Mouse (Mus musculus) erythroblast, embryonic 14.5 days (primary cell): Measurements from ENCODE around the gene Mmp24. TPM values are rescaled to one million over a fixed set of nuclear protein-coding genes. Genes with fewer than 3 reads are reported as not detected.

Experiments
- H3K27me3 ChIP-seq: 2 replicates; pipeline ENCODE4 v1.6.1; 2012; ENCODE audit warnings: inconsistent platforms; ENCODE audit not compliant: control insufficient read depth
- H3K36me3 ChIP-seq: 2 replicates; pipeline ENCODE4 v1.6.1; 2012; ENCODE audit warnings: mild to moderate bottlenecking, inconsistent platforms; ENCODE audit not compliant: control insufficient read depth
- H3K4me1 ChIP-seq: 2 replicates; pipeline ENCODE4 v1.6.1; 2012; ENCODE audit warnings: inconsistent platforms; ENCODE audit not compliant: control insufficient read depth
- H3K4me3 ChIP-seq: replicated peaks from 2 replicates; pipeline ENCODE3; 2012; ENCODE audit warnings: moderate library complexity, mild to moderate bottlenecking, inconsistent platforms
- H3K9me3 ChIP-seq: 2 replicates; pipeline ENCODE4 v1.6.1; 2012; ENCODE audit warnings: low read length, inconsistent platforms, mixed read lengths; ENCODE audit not compliant: control insufficient read depth
- GATA1 ChIP-seq: IDR thresholded peaks from 2 replicates; pipeline ENCODE4 v1.6.1; 2012; ENCODE audit warnings: low read length, inconsistent platforms, mixed read lengths
- TAL1 ChIP-seq: IDR thresholded peaks from 3 replicates; pipeline ENCODE4 v1.6.1; 2012; ENCODE audit warnings: low read length, inconsistent platforms, mixed read lengths
- polyA plus RNA-seq: library from polyadenylated mRNA; stranded (reverse); fragments of >175 nt; gene quantifications from 2 replicates; pipeline ENCODE4 v1.2.3, GENCODE M21; 2012

Gene Mmp24
- polyA plus RNA-seq, 1 experiment: 0.01 TPM

GRCm38 (mm10) chr2:155773664-155774063, 1.5 kb upstream of the Mmp24 start:
- TF ChIP-seq GATA1: no peak
- TF ChIP-seq TAL1: no peak
- H3K27me3 ChIP-seq: peaks cover 70% of the 10 kb centered on the region
- H3K4me3 ChIP-seq: no peak overlapping the region
- no peaks in the 10 kb centered on the region; the same call in 1 of the 2 replicates for H3K9me3 ChIP-seq
- H3K4me1 ChIP-seq: peaks cover 2% of the 10 kb centered on the region
- no peaks in the 10 kb centered on the region for H3K36me3 ChIP-seq

- Histone ChIP-seq H3K4me3 (no peak overlapping the region), H3K4me1 (peaks cover 2% of the 10 kb centered on the region), H3K9me3 (no peaks in the 10 kb centered on the region; the same call in 1 of the 2 replicates), H3K36me3 (no peaks in the 10 kb centered on the region), H3K27me3 (peaks cover 73% of the 10 kb centered on the region)
- TF ChIP-seq GATA1 (no peak), TAL1 (no peak)
These were observed 748 bp upstream of the Mmp24 start for GRCm38 (mm10) chr2:155774261-155774926.

GRCm38 (mm10) chr2:155775685-155776263, 632 bp downstream of the Mmp24 start:
- Histone ChIP-seq H3K4me3 (no peak overlapping the region), H3K4me1 (peaks cover 2% of the 10 kb centered on the region), H3K27me3 (peaks cover 72% of the 10 kb centered on the region), H3K9me3 (no peaks in the 10 kb centered on the region; the same call in 1 of the 2 replicates), H3K36me3 (no peaks in the 10 kb centered on the region)
- TF ChIP-seq TAL1 (no peak), GATA1 (no peak)

GRCm38 (mm10) chr2:155776824-155777687, 1.9 kb downstream of the Mmp24 start:
- H3K36me3 ChIP-seq: no peaks in the 10 kb centered on the region
- TF ChIP-seq GATA1: no peak
- TF ChIP-seq TAL1: no peak

GRCm38 (mm10) chr2:155777688-155777985, 2.5 kb downstream of the Mmp24 start:
- H3K9me3 ChIP-seq: no peaks in the 10 kb centered on the region; the same call in 1 of the 2 replicates
- TF ChIP-seq GATA1 (no peak), TAL1 (no peak)
- H3K27me3 ChIP-seq: peaks cover 64% of the 10 kb centered on the region
- H3K4me3 ChIP-seq: no peak overlapping the region
- H3K4me1 ChIP-seq: peaks cover 2% of the 10 kb centered on the region
- H3K36me3 ChIP-seq: no peaks in the 10 kb centered on the region

More at GRCm38 (mm10) chr2:155776824-155777687, 1.9 kb downstream of the Mmp24 start:
- H3K4me3 ChIP-seq: no peak overlapping the region
- no peaks in the 10 kb centered on the region; the same call in 1 of the 2 replicates for H3K9me3 ChIP-seq
- H3K27me3 ChIP-seq: peaks cover 68% of the 10 kb centered on the region
- H3K4me1 ChIP-seq: peaks cover 2% of the 10 kb centered on the region

GRCm38 (mm10) chr2:155778004-155778403, 2.9 kb downstream of the Mmp24 start:
- TF ChIP-seq TAL1 (no peak), GATA1 (no peak)
- Histone ChIP-seq H3K4me1 (peaks cover 2% of the 10 kb centered on the region), H3K9me3 (no peaks in the 10 kb centered on the region; the same call in 1 of the 2 replicates), H3K27me3 (peaks cover 61% of the 10 kb centered on the region), H3K36me3 (no peaks in the 10 kb centered on the region), H3K4me3 (no peak overlapping the region)

GRCm38 (mm10) chr2:155779066-155779465, 3.9 kb downstream of the Mmp24 start:
- peaks cover 50% of the 10 kb centered on the region for H3K27me3 ChIP-seq
- no peak for TF ChIP-seq GATA1

GRCm38 (mm10) chr2:155779506-155779905, 4.4 kb downstream of the Mmp24 start:
- peaks cover 46% of the 10 kb centered on the region for H3K27me3 ChIP-seq
- no peak overlapping the region for H3K4me3 ChIP-seq
- no peaks in the 10 kb centered on the region for H3K36me3 ChIP-seq
- peaks cover 2% of the 10 kb centered on the region for H3K4me1 ChIP-seq
- no peaks in the 10 kb centered on the region; the same call in 1 of the 2 replicates for H3K9me3 ChIP-seq
- no peak for TF ChIP-seq TAL1
- no peak for TF ChIP-seq GATA1

More at GRCm38 (mm10) chr2:155779066-155779465, 3.9 kb downstream of the Mmp24 start:
- Histone ChIP-seq H3K4me3 (no peak overlapping the region), H3K36me3 (no peaks in the 10 kb centered on the region), H3K9me3 (no peaks in the 10 kb centered on the region; the same call in 1 of the 2 replicates), H3K4me1 (peaks cover 2% of the 10 kb centered on the region)

GRCm38 (mm10) chr2:155784534-155784933, 9.4 kb downstream of the Mmp24 start:
- H3K4me1 ChIP-seq: no peaks in the 10 kb centered on the region
- TF ChIP-seq GATA1: no peak
- no peak for TF ChIP-seq TAL1
- peaks cover 10% of the 10 kb centered on the region for H3K27me3 ChIP-seq
- H3K36me3 ChIP-seq: no peaks in the 10 kb centered on the region
- no peaks in the 10 kb centered on the region for H3K9me3 ChIP-seq
- no peak overlapping the region for H3K4me3 ChIP-seq
